Mouse (Mus musculus) heart, postnatal 0 days (tissue): ENCODE results near the gene Fndc1. TPM values are rescaled to one million over a fixed set of nuclear protein-coding genes. Genes with fewer than 3 reads are reported as not detected.

Source experiments
- ATAC-seq: fragments of 200-750 bp; cut with Nextera tagmentation; 2 replicates; pipeline ENCODE4 v1.8.0; 2017; ENCODE audit warnings: low read depth, moderate number of reproducible peaks, moderate library complexity; ENCODE audit not compliant: insufficient read depth
- DNase-seq: peaks from one replicate; pipeline ENCODE4 v3.0.0-alpha.2; 2016; ENCODE audit warnings: low spot score
- H3K27ac ChIP-seq: fragments of 300-500 bp; sonication (generic); 2 replicates; pipeline ENCODE4 v1.5.1; 2014; ENCODE audit warnings: low read depth, mild to moderate bottlenecking
- H3K27me3 ChIP-seq: fragments of 300-500 bp; sonication (generic); 2 replicates; pipeline ENCODE4 v1.6.1; 2014; ENCODE audit warnings: low read length, mixed read lengths; ENCODE audit not compliant: control insufficient read depth, insufficient read depth
- H3K36me3 ChIP-seq: fragments of 300-500 bp; sonication (generic); replicated peaks from 2 replicates; pipeline ENCODE4 v1.6.1; 2014; ENCODE audit warnings: low read length, mixed read lengths; ENCODE audit not compliant: control insufficient read depth, insufficient read depth
- H3K4me1 ChIP-seq: fragments of 300-500 bp; sonication (generic); 2 replicates; pipeline ENCODE4 v1.6.1; 2014; ENCODE audit warnings: antibody characterized with exemption; ENCODE audit not compliant: control insufficient read depth, insufficient read depth
- H3K4me2 ChIP-seq: fragments of 300-500 bp; sonication (generic); 2 replicates; pipeline ENCODE4 v1.6.1; 2014; ENCODE audit warnings: low read depth, mild to moderate bottlenecking, low read length, moderate library complexity
- H3K4me3 ChIP-seq: fragments of 300-500 bp; sonication (generic); 2 replicates; pipeline ENCODE4 v1.5.1; 2014; ENCODE audit warnings: low read depth, low read length
- H3K9ac ChIP-seq: fragments of 300-500 bp; sonication (generic); replicated peaks from 2 replicates; pipeline ENCODE4 v1.6.1; 2014; ENCODE audit warnings: low read depth, low read length, mixed read lengths
- H3K9me3 ChIP-seq: fragments of 300-500 bp; sonication (generic); replicated peaks from 2 replicates; pipeline ENCODE4 v1.6.1; 2016; ENCODE audit warnings: low read length; ENCODE audit not compliant: control insufficient read depth
- CTCF ChIP-seq: IDR thresholded peaks from 2 replicates; pipeline ENCODE4 v1.5.1; 2016; ENCODE audit warnings: antibody characterized with exemption, control low read depth, low read depth
- EP300 ChIP-seq: IDR thresholded peaks from 2 replicates; pipeline ENCODE4 v1.6.1; 2016; ENCODE audit warnings: antibody characterized with exemption, low read depth
- WGBS: fragments of 180-500 bp; shearing (Covaris S2); extraction: QIAGEN DNeasy Blood & Tissue Kit; methylation state at CpG from one replicate; pipeline ENCODE4 v1.1.7; 2014; 5-methylcytosine and 5-hydroxymethylcytosine counted together
- polyA plus RNA-seq: library from polyadenylated mRNA; unstranded; fragments of >200 nt; fragmentation: Nextera tagmentation; extraction: Ambion mirVana; gene quantifications from 2 replicates; pipeline ENCODE4 v1.2.1, GENCODE M21; 2015
- total RNA-seq: library from RNA; depleted of rRNA; stranded (reverse); fragments of >200 nt; gene quantifications from 2 replicates; pipeline ENCODE4 v1.2.3, GENCODE M21; 2014; ENCODE audit warnings: low replicate concordance

Fndc1 gene
- total and polyA plus RNA-seq, 2 experiments from 2014 or later = 22.1 to 30.5 TPM

DNA sequence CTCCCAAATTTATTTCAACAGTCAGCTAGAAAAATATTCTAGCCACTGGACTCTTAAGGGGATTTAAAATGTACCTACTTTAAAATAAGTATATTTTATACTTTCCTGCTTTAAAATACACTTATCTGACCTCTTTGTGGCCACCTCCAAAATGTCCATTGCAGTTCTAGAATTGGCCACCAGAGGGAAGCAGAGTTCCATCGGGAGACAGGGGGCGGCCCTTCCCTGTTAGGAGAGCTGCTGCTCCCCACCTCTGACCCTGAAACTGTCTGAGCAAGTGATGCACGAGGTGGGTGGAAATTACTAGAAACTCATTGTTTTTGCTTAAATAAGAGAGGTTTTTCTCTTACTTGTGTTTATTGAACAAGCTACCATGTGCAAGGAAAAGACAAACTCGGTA is 36.6 kb upstream of the Fndc1 start:
- no peak overlapping the region for H3K4me2 ChIP-seq
- H3K4me1 ChIP-seq = no peaks in the 10 kb centered on the region
- no peaks in the 10 kb centered on the region for H3K9me3 ChIP-seq
- DNase-seq = peak; percentile 34
- H3K4me3 ChIP-seq = no peak overlapping the region
- ATAC-seq = no peak
- H3K27me3 ChIP-seq = peaks cover 8% of the 10 kb centered on the region; the same call in 1 of the 2 replicates
- no peaks in the 10 kb centered on the region for H3K36me3 ChIP-seq
- WGBS = 23% methylated on average over 4 of the region's 4 CpGs
- no peak overlapping the region for H3K9ac ChIP-seq
- no peak overlapping the region for H3K27ac ChIP-seq
- no peak for TF ChIP-seq EP300
- peak; percentile 96 for TF ChIP-seq CTCF

DNA sequence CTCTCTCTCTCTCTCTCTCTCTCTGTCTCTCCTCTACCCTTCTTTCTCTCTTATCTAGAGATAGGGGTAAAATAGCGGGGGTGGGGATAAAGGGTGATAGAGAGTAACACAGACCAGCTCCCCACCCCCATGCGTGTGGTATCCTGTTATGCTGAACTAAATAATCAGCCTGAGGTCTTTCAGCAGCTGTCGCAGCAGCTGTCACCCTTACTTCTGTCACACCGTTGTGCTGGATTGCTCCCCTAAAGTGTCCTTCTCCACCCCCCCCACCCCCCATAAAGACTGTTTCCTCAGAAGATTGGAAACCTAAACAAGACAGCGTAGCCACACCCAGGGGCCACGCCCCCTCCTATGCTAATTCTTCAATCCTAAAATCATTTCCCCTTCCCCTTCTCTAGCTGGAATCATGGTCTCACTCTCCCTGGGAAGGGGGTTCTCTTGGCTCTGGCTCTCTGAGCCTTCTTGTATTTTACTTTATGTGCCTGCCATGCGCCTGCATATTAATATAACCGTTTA is 33.8 kb upstream of the Fndc1 start:
- DNase-seq (no peak), ATAC-seq (no peak)
- no peak overlapping the region for H3K4me3 ChIP-seq
- H3K4me1 ChIP-seq = no peaks in the 10 kb centered on the region
- no peak overlapping the region for H3K27ac ChIP-seq
- no peaks in the 10 kb centered on the region for H3K9me3 ChIP-seq
- TF ChIP-seq CTCF (no peak), EP300 (no peak)
- no peaks in the 10 kb centered on the region for H3K27me3 ChIP-seq
- no peak overlapping the region for H3K9ac ChIP-seq
- WGBS = 45% methylated on average over 8 of the region's 8 CpGs
- no peak overlapping the region for H3K4me2 ChIP-seq
- no peaks in the 10 kb centered on the region for H3K36me3 ChIP-seq

DNA sequence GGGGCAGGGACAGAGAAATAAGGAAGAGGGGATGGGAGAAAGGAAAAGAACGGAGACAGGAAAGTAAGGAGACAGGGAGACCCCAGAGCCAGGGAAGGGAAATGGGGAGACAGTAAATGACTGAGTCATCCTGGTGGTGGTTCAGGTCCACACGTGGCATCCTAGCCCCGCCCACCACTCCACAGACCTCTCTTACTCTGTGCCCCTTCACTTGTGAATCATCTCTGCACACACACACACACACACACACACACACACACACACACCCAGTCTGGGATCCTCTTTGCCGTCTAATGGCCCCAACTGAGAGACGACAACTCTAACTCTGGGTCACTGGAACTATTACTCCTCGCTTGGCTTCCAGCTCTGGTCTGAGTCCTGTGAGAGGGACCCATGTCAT is 30.6 kb upstream of the Fndc1 start:
- no peaks in the 10 kb centered on the region for H3K36me3 ChIP-seq
- 71% methylated on average over 6 of the region's 6 CpGs for WGBS
- H3K4me3 ChIP-seq = no peak overlapping the region
- H3K9me3 ChIP-seq = no peaks in the 10 kb centered on the region
- H3K4me2 ChIP-seq = no peak overlapping the region
- no peaks in the 10 kb centered on the region for H3K4me1 ChIP-seq
- ATAC-seq (no peak), DNase-seq (no peak)
- H3K27me3 ChIP-seq = no peaks in the 10 kb centered on the region
- TF ChIP-seq EP300 (no peak), CTCF (no peak)
- no peak overlapping the region for H3K9ac ChIP-seq
- no peak overlapping the region for H3K27ac ChIP-seq

DNA sequence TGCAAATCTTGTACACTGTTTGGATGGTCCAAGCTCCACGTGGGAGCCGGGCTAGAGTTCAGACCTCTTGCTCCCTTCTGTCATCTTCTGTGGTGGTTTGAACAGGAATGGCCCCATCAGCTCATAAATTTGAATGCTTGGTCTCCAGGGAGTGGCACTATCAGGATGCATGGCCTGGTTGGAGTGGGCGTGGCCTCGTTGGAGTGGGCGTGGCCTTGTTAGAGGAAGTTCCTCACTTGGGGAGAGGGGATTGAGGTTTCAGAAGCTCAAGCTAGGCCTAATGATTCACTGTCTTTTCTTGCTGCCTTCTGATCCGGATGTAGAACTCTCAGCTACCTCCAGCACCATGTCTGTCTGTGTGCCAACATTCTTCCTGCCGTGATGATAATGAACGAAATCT is 28.7 kb upstream of the Fndc1 start:
- Histone ChIP-seq H3K27ac (no peak overlapping the region), H3K9ac (no peak overlapping the region), H3K4me1 (no peaks in the 10 kb centered on the region), H3K36me3 (no peaks in the 10 kb centered on the region), H3K4me2 (no peak overlapping the region), H3K4me3 (no peak overlapping the region), H3K27me3 (no peaks in the 10 kb centered on the region), H3K9me3 (no peaks in the 10 kb centered on the region)
- TF ChIP-seq EP300 (no peak), CTCF (no peak)
- DNase-seq (no peak), ATAC-seq (no peak)
- WGBS = 39% methylated on average over 8 of the region's 8 CpGs

DNA sequence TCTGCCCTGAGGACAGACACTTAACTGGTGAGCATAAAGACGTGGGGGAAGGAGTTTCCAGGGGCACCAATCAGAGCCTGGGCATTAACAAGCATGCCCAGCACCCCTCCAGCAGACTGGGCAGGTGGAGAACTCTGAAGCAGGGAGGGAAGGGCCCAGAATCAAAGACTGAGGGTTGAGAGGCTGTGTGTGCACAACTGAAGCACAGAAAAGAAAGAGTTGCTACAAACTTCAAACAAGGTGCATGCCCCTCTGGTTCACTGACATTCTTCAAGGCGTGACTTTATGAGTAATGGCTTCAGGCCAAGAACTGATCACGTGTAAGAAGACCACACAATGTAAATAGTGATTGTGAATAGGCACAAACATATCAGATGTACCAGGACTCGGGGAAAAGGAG is 24.9 kb upstream of the Fndc1 start:
- no peaks in the 10 kb centered on the region for H3K4me1 ChIP-seq
- no peak overlapping the region for H3K9ac ChIP-seq
- no peaks in the 10 kb centered on the region for H3K9me3 ChIP-seq
- WGBS = 35% methylated on average over 4 of the region's 4 CpGs
- no peaks in the 10 kb centered on the region for H3K27me3 ChIP-seq
- TF ChIP-seq CTCF (no peak), EP300 (no peak)
- no peak for ATAC-seq
- no peaks in the 10 kb centered on the region for H3K36me3 ChIP-seq
- no peak overlapping the region for H3K4me2 ChIP-seq
- no peak for DNase-seq
- no peak overlapping the region for H3K4me3 ChIP-seq
- no peak overlapping the region for H3K27ac ChIP-seq

DNA sequence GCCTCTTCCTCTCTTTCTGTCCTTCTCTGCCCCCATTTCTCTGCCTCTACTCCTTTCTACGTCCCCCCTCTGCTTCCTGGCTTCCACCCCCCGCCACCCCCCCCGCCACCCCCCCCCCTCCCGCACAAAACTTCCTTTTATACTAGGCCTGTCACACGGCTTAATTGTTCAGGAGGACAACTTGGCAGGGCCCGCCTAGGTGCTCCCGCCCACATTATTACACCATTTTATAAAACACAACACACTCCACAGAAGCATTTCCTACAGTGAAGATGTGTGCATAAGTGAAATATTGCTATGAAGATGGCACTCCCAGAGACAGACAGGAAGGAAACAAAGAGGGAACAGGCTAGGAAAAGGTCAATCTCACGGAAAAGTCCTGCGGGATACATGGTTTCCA is 24.4 kb upstream of the Fndc1 start:
- no peak for DNase-seq
- no peaks in the 10 kb centered on the region for H3K27me3 ChIP-seq
- H3K4me2 ChIP-seq = no peak overlapping the region
- no peaks in the 10 kb centered on the region for H3K4me1 ChIP-seq
- no peak overlapping the region for H3K9ac ChIP-seq
- H3K9me3 ChIP-seq = no peaks in the 10 kb centered on the region
- no peaks in the 10 kb centered on the region for H3K36me3 ChIP-seq
- H3K27ac ChIP-seq = no peak overlapping the region
- H3K4me3 ChIP-seq = no peak overlapping the region
- ATAC-seq = no peak
- TF ChIP-seq CTCF (no peak), EP300 (no peak)
- 62% methylated on average over 8 of the region's 9 CpGs for WGBS
